Comparison of ENCODE assay signal across 16 mouse cellular contexts in the genomic region with DNA sequence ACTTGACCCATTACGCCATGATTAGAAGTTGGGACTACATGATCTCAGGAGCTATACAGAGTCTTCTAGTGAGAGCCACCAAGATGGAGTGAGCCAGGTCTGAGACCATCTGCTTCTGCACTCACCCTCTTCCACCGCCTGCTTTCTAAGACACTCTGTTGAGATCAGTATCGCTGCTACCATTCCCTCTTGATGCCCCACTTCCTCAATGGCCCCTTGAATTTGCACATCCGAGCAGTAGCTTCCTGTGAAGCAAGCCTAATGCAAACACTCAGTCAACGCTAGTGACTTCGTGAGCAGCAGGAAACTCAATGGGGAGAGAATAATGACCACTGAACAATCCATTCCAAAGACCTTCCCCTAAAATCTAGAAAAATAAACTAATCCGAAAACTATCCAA.
A peak's percentile ranks its signal among the peaks of the same experiment; 100 is the strongest.
DNase-seq lines count a peak whose midpoint lies in the region; ATAC-seq lines count a peak whose summit lies in the region.
"Had no signal": no experiment of that assay in that cellular context is flagged by ENCODE, and none has a peak within 500 bp of the region (broad histone marks: within the 10 kb centered on the region; RNA-seq: fewer than 3 reads in every experiment).

No protein-coding gene starts in this region.

- peak; percentile 33 for ATAC-seq in CD4-positive, CD25-positive, alpha-beta regulatory T cell, adult 4 months
- ATAC-seq in megakaryocyte, adult 5-6 weeks (ENCODE audit: poor library complexity, severe bottlenecking): peak; percentile 79
- ATAC-seq: forebrain, embryonic 16.5 days had no signal

- DNase-seq in thymus, postnatal 10 days (ENCODE audit: low spot score in 2 of 2): peak; percentile 52
- DNase-seq in testis, postnatal 14 days (ENCODE audit: low spot score): no peak
- no peak for DNase-seq in urinary bladder, postnatal 36 days (ENCODE audit: low spot score in 2 of 2)
- DNase-seq in layer of hippocampus, postnatal 10 days (ENCODE audit: low spot score in 2 of 2): no peak
- DNase-seq in layer of hippocampus, adult 11-12 months (ENCODE audit: low spot score): no peak
- DNase-seq: adrenal gland, postnatal 10 days; B cell, adult 2 months; cerebellum, adult 8-10 months; cerebellum, postnatal 25 days; heart, postnatal 36 days; kidney, adult 11 months; kidney, postnatal 14 days; lung, embryonic 14.5 days had no signal

Comparison
In these comparisons a context has a peak if more than half of its experiments do, and no peak if none do; other contexts are left out.
1. DNase-seq: peak in thymus, postnatal 10 days (2 of 2); none in testis, postnatal 14 days (single experiment), urinary bladder, postnatal 36 days (0 of 2), layer of hippocampus, postnatal 10 days (0 of 2) and layer of hippocampus, adult 11-12 months (single experiment).